Mouse (Mus musculus): Measurements from ENCODE around the gene Gprc5a.

DNA sequence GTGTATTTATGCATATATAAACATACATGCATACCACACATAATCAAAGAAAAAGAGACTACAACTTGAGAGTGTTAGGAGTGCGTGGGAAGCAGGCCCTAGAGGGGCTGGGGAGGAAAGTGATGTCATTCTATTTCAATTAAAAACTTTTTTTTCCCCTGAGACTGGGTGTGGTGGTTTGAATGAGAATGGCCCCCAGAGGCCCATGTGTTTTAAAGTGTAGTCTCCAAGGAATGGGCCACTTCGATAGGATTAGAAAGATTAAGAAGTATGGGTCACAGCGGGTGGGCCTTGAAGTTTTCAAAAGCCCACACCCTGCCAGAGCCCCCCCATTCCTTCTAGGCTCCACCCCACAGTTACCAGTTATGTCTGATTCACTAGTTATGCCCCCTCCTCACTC lies 26.8 kb upstream of the Gprc5a start:
- TF ChIP-seq POLR2A (IDR thresholded peaks at IDR 0.05; ENCODE audit: low read depth, low read length) (no peak), CTCF (IDR thresholded peaks at IDR 0.05; ENCODE audit: borderline replicate concordance, insufficient read depth, low read length) (no peak)

All from embryonic fibroblast, embryonic 13.5 days (primary cell).